Mouse (Mus musculus) CH12.LX (cell line): ENCODE measurements around the gene Gpr142. TPM values are rescaled to one million over a fixed set of nuclear protein-coding genes. Genes with fewer than 3 reads are reported as not detected.

Experiments
- DNase-seq: peaks from one replicate; pipeline ENCODE4 v3.0.0-alpha.2; 2013; ENCODE audit errors: extremely low read depth
- H3K27ac ChIP-seq: 2 replicates; pipeline ENCODE4 v1.5.1; 2012; ENCODE audit warnings: low read depth, mild to moderate bottlenecking, control low read depth, moderate library complexity; ENCODE audit not compliant: insufficient read depth
- H3K27me3 ChIP-seq: replicated peaks from 2 replicates; pipeline ENCODE3; 2012; ENCODE audit warnings: inconsistent platforms
- H3K36me3 ChIP-seq, 2 experiments: replicated peaks in 1 of 2; 2 replicates each; pipeline versions ENCODE3 to v1.6.1; 2012; ENCODE audit warnings: inconsistent platforms in 1 of 2, low read length in 1 of 2, mild to moderate bottlenecking in 1 of 2, mixed read lengths in 1 of 2, moderate library complexity in 1 of 2; ENCODE audit not compliant: control insufficient read depth in 1 of 2, insufficient read depth in 1 of 2
- H3K4me1 ChIP-seq, 2 experiments: 2 replicates each; pipeline ENCODE4 v1.6.1; 2012; ENCODE audit warnings: inconsistent platforms in 1 of 2, moderate library complexity in 1 of 2; ENCODE audit not compliant: insufficient read depth in 2 of 2, control insufficient read depth in 1 of 2
- H3K4me2 ChIP-seq: 2 replicates; pipeline ENCODE4 v1.6.1; 2012; ENCODE audit warnings: low read depth, mild to moderate bottlenecking, control low read depth; ENCODE audit not compliant: poor library complexity, insufficient read depth, severe bottlenecking
- H3K4me3 ChIP-seq, 3 experiments: fragments of 150-350 bp in 1 of 3; sonication (generic) in 1 of 3; replicated peaks in 1 of 3; 2 replicates each; pipeline versions ENCODE3 to v1.5.1; 2011 to 2012; ENCODE audit warnings: low read depth in 2 of 3, low read length in 2 of 3, mild to moderate bottlenecking in 2 of 3, moderate library complexity in 2 of 3, control low read depth in 1 of 3, improper control_type of control experiment in 1 of 3, inconsistent platforms in 1 of 3, mixed read lengths in 1 of 3; ENCODE audit not compliant: poor library complexity in 1 of 3
- H3K79me2 ChIP-seq: replicated peaks from 2 replicates; pipeline ENCODE4 v1.6.1; 2012; ENCODE audit warnings: mild to moderate bottlenecking, moderate library complexity; ENCODE audit not compliant: control insufficient read depth, poor library complexity, insufficient read depth, severe bottlenecking; ENCODE audit errors: extremely low read depth
- H3K9ac ChIP-seq: 2 replicates; pipeline ENCODE4 v1.6.1; 2012; ENCODE audit warnings: low read depth, mild to moderate bottlenecking, control low read depth, moderate library complexity; ENCODE audit not compliant: insufficient read depth
- H3K9me3 ChIP-seq: replicated peaks from 2 replicates; pipeline ENCODE3; 2012; ENCODE audit warnings: low read length, inconsistent platforms, mixed read lengths
- CHD2 ChIP-seq: IDR thresholded peaks from 2 replicates; pipeline ENCODE4 v1.6.1; 2011; ENCODE audit warnings: low read length, improper control_type of control experiment
- CTCF ChIP-seq, 2 experiments: IDR thresholded peaks in 1 of 2; conservative IDR thresholded peaks in 1 of 2; 2 replicates each; pipeline ENCODE4 v1.5.1; 2011 to 2012; ENCODE audit warnings: low read depth in 2 of 2, low read length in 2 of 2, improper control_type of control experiment in 1 of 2, inconsistent platforms in 1 of 2, mild to moderate bottlenecking in 1 of 2, moderate library complexity in 1 of 2
- E2F4 ChIP-seq: IDR thresholded peaks from 2 replicates; pipeline ENCODE4 v1.6.1; 2011; ENCODE audit warnings: low read depth, low read length, improper control_type of control experiment; ENCODE audit not compliant: insufficient replicate concordance
- ELF1 ChIP-seq: IDR thresholded peaks from 2 replicates; pipeline ENCODE4 v1.6.1; 2014; ENCODE audit warnings: low read depth, mild to moderate bottlenecking, inconsistent platforms, low read length, improper control_type of control experiment
- ETS1 ChIP-seq: conservative IDR thresholded peaks from 2 replicates; pipeline ENCODE4 v1.6.1; 2012; ENCODE audit warnings: low read depth, mild to moderate bottlenecking, inconsistent platforms, low read length, improper control_type of control experiment, moderate library complexity
- GABPA ChIP-seq: IDR thresholded peaks from 2 replicates; pipeline ENCODE4 v1.6.1; 2012; ENCODE audit warnings: low read depth, low read length, improper control_type of control experiment, inconsistent platforms; ENCODE audit not compliant: insufficient replicate concordance
- JUN ChIP-seq: IDR thresholded peaks from 2 replicates; pipeline ENCODE4 v1.6.1; 2011; ENCODE audit warnings: low read depth, mild to moderate bottlenecking, low read length, improper control_type of control experiment, moderate library complexity; ENCODE audit not compliant: insufficient read depth
- JUND ChIP-seq: conservative IDR thresholded peaks from 2 replicates; pipeline ENCODE4 v1.6.1; 2011; ENCODE audit warnings: low read depth, low read length, improper control_type of control experiment
- KAT2A ChIP-seq: IDR thresholded peaks from 2 replicates; pipeline ENCODE4 v1.6.1; 2012; ENCODE audit warnings: low read length, improper control_type of control experiment, inconsistent platforms; ENCODE audit not compliant: insufficient replicate concordance
- MAFK ChIP-seq: IDR thresholded peaks from 2 replicates; pipeline ENCODE4 v1.6.1; 2011; ENCODE audit warnings: low read length, improper control_type of control experiment; ENCODE audit not compliant: insufficient replicate concordance
- MAX ChIP-seq: IDR thresholded peaks from 2 replicates; pipeline ENCODE4 v1.6.1; 2011; ENCODE audit warnings: low read length, improper control_type of control experiment
- MEF2A ChIP-seq: IDR thresholded peaks from 2 replicates; pipeline ENCODE4 v1.6.1; 2014; ENCODE audit warnings: low read depth, mild to moderate bottlenecking, inconsistent platforms, low read length, improper control_type of control experiment, borderline replicate concordance
- MXI1 ChIP-seq: IDR thresholded peaks from 2 replicates; pipeline ENCODE4 v1.6.1; 2011; ENCODE audit warnings: mild to moderate bottlenecking, low read depth, low read length, improper control_type of control experiment
- NRF1 ChIP-seq: IDR thresholded peaks from 2 replicates; pipeline ENCODE4 v1.6.1; 2014; ENCODE audit warnings: low read depth, mild to moderate bottlenecking, inconsistent platforms, low read length, improper control_type of control experiment, moderate library complexity
- POLR2A ChIP-seq: IDR thresholded peaks from 2 replicates; pipeline ENCODE4 v1.6.1; 2011; ENCODE audit warnings: low read depth, mild to moderate bottlenecking, improper control_type of control experiment, low read length
- RCOR1 ChIP-seq: conservative IDR thresholded peaks from 2 replicates; pipeline ENCODE4 v1.6.1; 2012; ENCODE audit warnings: low read depth, mild to moderate bottlenecking, inconsistent platforms, low read length, improper control_type of control experiment
- SMC3 ChIP-seq: IDR thresholded peaks from 2 replicates; pipeline ENCODE4 v1.6.1; 2011; ENCODE audit warnings: low read depth, low read length, improper control_type of control experiment
- TBP ChIP-seq: conservative IDR thresholded peaks from 2 replicates; pipeline ENCODE4 v1.6.1; 2011; ENCODE audit warnings: low read depth, low read length, improper control_type of control experiment
- TCF12 ChIP-seq: IDR thresholded peaks from 2 replicates; pipeline ENCODE4 v1.6.1; 2014; ENCODE audit warnings: low read depth, mild to moderate bottlenecking, inconsistent platforms, low read length, improper control_type of control experiment
- UBTF ChIP-seq: IDR thresholded peaks from 2 replicates; pipeline ENCODE4 v1.6.1; 2012; ENCODE audit warnings: low read depth, mild to moderate bottlenecking, inconsistent platforms, low read length, improper control_type of control experiment, moderate library complexity
- USF1 ChIP-seq: IDR thresholded peaks from 2 replicates; pipeline ENCODE4 v1.6.1; 2014; ENCODE audit warnings: low read depth, mild to moderate bottlenecking, inconsistent platforms, low read length, improper control_type of control experiment
- USF2 ChIP-seq: conservative IDR thresholded peaks from 2 replicates; pipeline ENCODE4 v1.6.1; 2011; ENCODE audit warnings: low read depth, low read length, improper control_type of control experiment
- ZKSCAN1 ChIP-seq: IDR thresholded peaks from 2 replicates; pipeline ENCODE4 v1.6.1; 2012; ENCODE audit warnings: low read depth, inconsistent platforms, low read length, improper control_type of control experiment, borderline replicate concordance
- ZNF384 ChIP-seq: IDR thresholded peaks from 2 replicates; pipeline ENCODE4 v1.6.1; 2012; ENCODE audit warnings: low read depth, low read length, improper control_type of control experiment, inconsistent platforms
- dilution Hi-C: fragments of 300-500 bp; cut with MboI; formaldehyde crosslinking; loops from 2 replicates; pipeline ENCODE4 v1.14.3; 2020; ENCODE audit warnings: low sequenced_read_pairs; ENCODE audit not compliant: extremely low pct_unique_long_range_greater_than_20kb, extremely low pct_ligation_motif_present
- in situ Hi-C: fragments of 300-500 bp; cut with MboI; formaldehyde crosslinking; loops from 3 replicates; pipeline ENCODE4 v1.14.3; 2019; ENCODE audit warnings: low sequenced_read_pairs, low pct_ligation_motif_present, low pct_unique_long_range_greater_than_20kb, mixed read lengths
- polyA plus RNA-seq: library from polyadenylated mRNA; unstranded; fragments of >175 nt; gene quantifications from 2 replicates; pipeline ENCODE4 v1.2.1, GENCODE M21; 2012; ENCODE audit warnings: low read depth; ENCODE audit not compliant: insufficient read length
- total RNA-seq, 2 experiments: library from RNA; depleted of rRNA; stranded (reverse); fragments of 300-350 nt in 1 of 2; fragments of >200 nt in 1 of 2; gene quantifications; 2 replicates each; pipeline ENCODE4 v1.2.3; 2012 to 2014

The Gpr142 gene
- total and polyA plus RNA-seq, 3 experiments, result not detected

DNA sequence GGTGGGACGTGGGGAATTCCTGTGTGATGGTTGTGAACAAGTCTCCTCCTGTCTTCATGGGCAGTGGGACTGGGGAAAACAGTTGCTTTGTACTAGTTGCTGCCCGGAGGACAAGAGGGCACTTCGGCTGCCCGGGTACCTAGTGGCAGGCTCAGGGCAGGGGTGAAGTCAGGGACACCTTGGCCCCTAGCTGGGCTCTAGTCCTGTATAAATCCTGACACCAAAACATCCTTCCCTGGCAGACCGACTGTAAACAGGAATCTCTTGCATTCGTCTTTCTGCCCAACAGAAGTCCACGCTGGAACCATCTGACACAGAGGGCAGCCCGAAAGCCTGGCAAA, 31.7 kb downstream of the Gpr142 start:
- Histone ChIP-seq H3K9me3 (no peaks in the 10 kb centered on the region), H3K4me1 (peaks cover 0 to 18% of the 10 kb centered on the region in 2 experiments; a peak in 2 of 4 replicates), H3K79me2 (no peaks in the 10 kb centered on the region), H3K4me3 (no peak overlapping the region), H3K27me3 (peaks cover 7% of the 10 kb centered on the region), H3K9ac (no peak overlapping the region), H3K27ac (no peak overlapping the region), H3K4me2 (no peak overlapping the region), H3K36me3 (no peaks in the 10 kb centered on the region)
- no peak for TF ChIP-seq NRF1
- TF ChIP-seq JUN, result no peak
- TF ChIP-seq POLR2A, result no peak
- TF ChIP-seq MAX, result no peak
- no peak for TF ChIP-seq USF2
- no peak for TF ChIP-seq MEF2A
- TF ChIP-seq RCOR1, result no peak
- TF ChIP-seq MXI1, result no peak
- no peak for TF ChIP-seq GABPA
- TF ChIP-seq ZKSCAN1, result no peak
- no peak for DNase-seq
- dilution Hi-C loops (no loop called here), in situ Hi-C loops (no loop called here)

DNA sequence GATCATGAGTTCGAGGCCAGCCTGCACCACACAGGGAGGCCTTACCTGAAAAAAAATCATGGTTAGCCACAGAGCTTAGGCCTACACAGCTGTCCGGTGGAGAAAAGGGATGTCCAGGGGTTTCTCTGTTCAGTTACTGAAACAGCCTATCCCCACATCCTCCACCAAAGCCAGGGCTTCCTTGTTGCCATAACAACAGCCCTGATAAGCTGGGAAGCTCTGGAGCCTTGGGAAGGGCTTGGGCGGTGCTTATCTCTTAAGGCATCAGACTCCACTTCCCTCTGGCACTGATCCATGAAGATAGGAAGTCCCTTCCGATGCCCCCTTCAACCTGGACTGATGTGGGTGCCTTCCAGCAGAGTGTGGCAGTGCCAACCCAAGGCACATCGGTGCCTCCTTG, 34.4 kb downstream of the Gpr142 start:
- Histone ChIP-seq H3K4me3 (no peak overlapping the region), H3K79me2 (no peaks in the 10 kb centered on the region), H3K9me3 (no peaks in the 10 kb centered on the region), H3K27me3 (peaks cover 2% of the 10 kb centered on the region), H3K4me2 (no peak overlapping the region), H3K4me1 (peaks cover 0 to 13% of the 10 kb centered on the region in 2 experiments; a peak in 2 of 4 replicates), H3K9ac (no peak overlapping the region), H3K27ac (no peak overlapping the region), H3K36me3 (no peaks in the 10 kb centered on the region)
- TF ChIP-seq JUND (no peak), UBTF (no peak), GABPA (no peak), CTCF (conservative IDR thresholded peaks at IDR 0.05 in 1 of 2, IDR thresholded peaks at IDR 0.05 in 1 of 2; ENCODE audit: low read depth in 2 of 2, low read length in 2 of 2) (no peak), CHD2 (no peak), ZNF384 (no peak), TCF12 (no peak), MAFK (no peak), TBP (no peak), E2F4 (no peak), NRF1 (no peak), SMC3 (no peak), KAT2A (no peak), ELF1 (no peak), ETS1 (no peak), RCOR1 (no peak), USF1 (no peak)
- DNase-seq, result no peak
- dilution Hi-C loops (no loop called here), in situ Hi-C loops (no loop called here)
